Mouse (Mus musculus): ENCODE data around the gene Tnfrsf1b. TPM values are rescaled to one million over a fixed set of nuclear protein-coding genes. Genes with fewer than 3 reads are reported as not detected.

Tnfrsf1b gene
- polyA plus RNA-seq, 1 experiment: 1.7 TPM

DNA sequence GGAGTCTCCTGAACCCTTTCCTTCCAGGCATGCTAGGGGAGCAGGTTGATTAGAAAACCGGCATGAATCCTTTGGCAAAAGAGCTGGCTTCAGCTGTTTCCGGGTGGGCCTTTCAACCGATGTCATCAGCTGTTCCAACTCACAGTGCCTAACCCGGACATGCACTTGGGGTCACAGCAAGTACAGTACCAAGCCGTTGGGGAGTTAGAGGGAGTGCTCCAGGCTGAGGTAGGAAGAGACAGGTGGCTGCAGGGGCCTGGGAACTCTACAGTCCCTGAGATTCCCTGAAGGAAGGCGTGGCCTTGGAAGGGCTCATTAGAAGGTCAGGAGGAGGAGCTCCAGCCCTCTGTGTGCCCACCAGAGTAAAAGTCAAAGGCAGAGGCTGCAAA is 31.9 kb downstream of the Tnfrsf1b start:
- Histone ChIP-seq H3K4me1 (ENCODE audit: control insufficient read depth, insufficient read depth, low read length) (no peaks in the 10 kb centered on the region), H3K27ac (ENCODE audit: insufficient read depth, low read length) (no peak overlapping the region), H3K4me3 (replicated peaks; ENCODE audit: insufficient read depth, low read depth, low read length) (no peak overlapping the region), H3K27me3 (ENCODE audit: control insufficient read depth, insufficient read depth, low read length) (no peaks in the 10 kb centered on the region)
- no peak for DNase-seq
- WGBS: 15% methylated on average over 6 of the region's 6 CpGs
- TF ChIP-seq CTCF (IDR thresholded peaks at IDR 0.05; ENCODE audit: borderline replicate concordance, insufficient read depth, low read depth, low read length): no peak
- TF ChIP-seq POLR2A (IDR thresholded peaks at IDR 0.05; ENCODE audit: borderline replicate concordance, insufficient read depth, low read length): no peak

DNA sequence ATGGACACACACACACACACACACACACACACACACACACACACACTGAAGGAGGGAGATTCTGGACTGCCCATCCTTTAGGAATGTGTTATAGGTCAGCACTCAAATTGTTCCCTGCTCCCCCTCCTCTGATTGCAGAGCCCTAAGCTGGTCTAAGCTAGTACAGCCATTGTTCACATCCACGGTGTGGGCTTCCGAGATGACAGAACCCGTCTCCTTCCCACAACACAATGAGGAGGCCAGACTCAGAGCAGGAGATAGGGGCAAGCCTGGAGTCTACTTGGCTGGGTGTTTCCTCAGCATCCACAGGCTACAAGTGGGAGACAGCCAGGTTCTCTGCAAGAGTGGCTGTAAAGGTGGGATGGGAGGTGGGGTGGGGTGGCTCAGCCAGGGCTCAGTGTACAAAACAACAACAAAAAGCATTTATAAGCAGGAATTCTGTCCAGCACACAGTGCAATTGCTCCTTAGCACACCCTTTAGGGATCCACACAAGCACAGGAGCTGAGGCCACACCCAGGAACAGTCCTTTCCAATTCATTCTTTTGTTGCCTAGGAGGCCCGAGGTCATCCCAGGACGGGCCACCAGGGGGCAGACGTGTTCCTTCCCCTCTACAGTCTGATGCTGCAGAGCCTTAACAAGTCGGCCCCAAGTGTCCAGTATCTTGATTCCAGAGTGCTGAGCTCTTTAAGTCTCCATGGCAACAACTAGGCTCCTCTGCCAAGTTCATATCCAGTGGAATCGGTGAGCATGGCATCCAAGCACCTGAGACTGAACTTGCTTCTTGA is 32.5 kb downstream of the Tnfrsf1b start:
- DNase-seq: peak; percentile 53 to 71
- no peaks in the 10 kb centered on the region for H3K4me1 ChIP-seq (ENCODE audit: control insufficient read depth, insufficient read depth, low read length)
- H3K27me3 ChIP-seq (ENCODE audit: control insufficient read depth, insufficient read depth, low read length): no peaks in the 10 kb centered on the region
- no peak overlapping the region for H3K27ac ChIP-seq (ENCODE audit: insufficient read depth, low read length)
- TF ChIP-seq CTCF (IDR thresholded peaks at IDR 0.05; ENCODE audit: borderline replicate concordance, insufficient read depth, low read depth, low read length) (peak; percentile 77), POLR2A (IDR thresholded peaks at IDR 0.05; ENCODE audit: borderline replicate concordance, insufficient read depth, low read length) (no peak)
- H3K4me3 ChIP-seq (replicated peaks; ENCODE audit: insufficient read depth, low read depth, low read length): no peak overlapping the region
- WGBS: 34% methylated on average over 8 of the region's 8 CpGs

DNA sequence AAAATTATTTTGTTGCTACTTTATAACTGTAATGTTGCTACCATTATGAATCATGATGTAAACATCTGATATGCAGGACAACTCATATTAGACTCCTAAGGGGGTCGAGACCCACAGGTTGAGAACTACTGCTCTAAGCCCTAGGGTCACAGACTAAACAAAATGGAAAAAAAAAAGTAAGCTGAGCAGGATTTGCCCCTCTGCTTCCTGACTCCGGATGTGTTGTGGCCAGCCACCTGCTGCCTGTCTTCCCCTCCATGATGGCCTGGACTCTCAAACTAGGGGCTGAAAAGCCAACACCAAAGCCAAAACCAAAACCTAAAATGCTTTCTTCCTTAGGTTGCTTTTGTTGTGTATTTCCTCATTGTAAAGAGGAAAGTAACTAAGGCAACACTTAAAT is 35.6 kb downstream of the Tnfrsf1b start:
- Histone ChIP-seq H3K4me1 (ENCODE audit: control insufficient read depth, insufficient read depth, low read length) (no peaks in the 10 kb centered on the region), H3K4me3 (replicated peaks; ENCODE audit: insufficient read depth, low read depth, low read length) (no peak overlapping the region), H3K27me3 (ENCODE audit: control insufficient read depth, insufficient read depth, low read length) (no peaks in the 10 kb centered on the region), H3K27ac (ENCODE audit: insufficient read depth, low read length) (no peak overlapping the region)
- 56% methylated on average over 2 of the region's 2 CpGs for WGBS
- DNase-seq: no peak
- TF ChIP-seq CTCF (IDR thresholded peaks at IDR 0.05; ENCODE audit: borderline replicate concordance, insufficient read depth, low read depth, low read length): no peak
- TF ChIP-seq POLR2A (IDR thresholded peaks at IDR 0.05; ENCODE audit: borderline replicate concordance, insufficient read depth, low read length): no peak

DNA sequence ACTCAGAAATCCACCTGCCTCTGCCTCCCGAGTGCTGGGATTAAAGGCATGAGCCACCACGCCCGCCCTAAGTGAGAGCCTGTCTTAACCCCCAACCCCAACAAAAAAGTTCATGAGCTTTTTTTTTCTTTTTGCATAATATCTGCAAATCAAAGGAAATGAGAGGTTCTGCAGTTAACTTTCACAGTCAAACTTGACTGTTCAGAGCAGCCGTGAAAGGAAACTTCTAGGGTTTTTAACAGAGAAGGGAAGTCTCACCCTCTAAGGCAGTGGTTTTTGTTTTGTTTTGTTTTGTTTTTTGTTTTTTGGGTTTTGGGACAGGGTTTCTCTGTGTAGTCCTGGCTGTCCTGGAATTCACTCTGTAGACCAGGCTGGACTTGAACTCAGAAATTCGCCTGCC is 36.1 kb downstream of the Tnfrsf1b start:
- 93% methylated on average over 5 of the region's 5 CpGs for WGBS
- no peak for DNase-seq
- Histone ChIP-seq H3K4me1 (ENCODE audit: control insufficient read depth, insufficient read depth, low read length) (no peaks in the 10 kb centered on the region), H3K27ac (ENCODE audit: insufficient read depth, low read length) (no peak overlapping the region), H3K4me3 (replicated peaks; ENCODE audit: insufficient read depth, low read depth, low read length) (no peak overlapping the region), H3K27me3 (ENCODE audit: control insufficient read depth, insufficient read depth, low read length) (no peaks in the 10 kb centered on the region)
- TF ChIP-seq CTCF (IDR thresholded peaks at IDR 0.05; ENCODE audit: borderline replicate concordance, insufficient read depth, low read depth, low read length): no peak
- no peak for TF ChIP-seq POLR2A (IDR thresholded peaks at IDR 0.05; ENCODE audit: borderline replicate concordance, insufficient read depth, low read length)

DNA sequence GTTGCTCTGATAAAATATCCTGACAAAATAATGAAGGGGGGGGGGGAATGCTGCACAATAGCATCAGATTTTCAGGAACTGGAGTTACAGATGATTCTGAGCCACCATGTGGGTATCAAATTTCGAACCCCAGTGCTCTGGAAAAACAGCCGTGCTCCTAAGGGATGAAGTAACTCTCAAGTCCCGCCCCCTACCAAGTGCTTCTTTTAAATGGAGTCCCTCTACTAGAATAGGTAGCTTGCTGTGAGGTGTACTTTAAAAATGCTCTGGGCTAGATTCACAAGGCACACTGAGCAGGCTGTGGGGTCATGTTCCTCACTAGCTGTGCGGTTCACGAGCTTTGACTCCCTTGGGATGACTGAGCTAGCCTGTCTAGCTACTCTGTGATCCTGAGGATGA is 37.0 kb downstream of the Tnfrsf1b start:
- no peaks in the 10 kb centered on the region for H3K27me3 ChIP-seq (ENCODE audit: control insufficient read depth, insufficient read depth, low read length)
- H3K4me1 ChIP-seq (ENCODE audit: control insufficient read depth, insufficient read depth, low read length): no peaks in the 10 kb centered on the region
- 30% methylated on average over 5 of the region's 5 CpGs for WGBS
- H3K4me3 ChIP-seq (replicated peaks; ENCODE audit: insufficient read depth, low read depth, low read length): no peak overlapping the region
- no peak overlapping the region for H3K27ac ChIP-seq (ENCODE audit: insufficient read depth, low read length)
- no peak for TF ChIP-seq CTCF (IDR thresholded peaks at IDR 0.05; ENCODE audit: borderline replicate concordance, insufficient read depth, low read depth, low read length)
- no peak for TF ChIP-seq POLR2A (IDR thresholded peaks at IDR 0.05; ENCODE audit: borderline replicate concordance, insufficient read depth, low read length)
- DNase-seq: no peak

DNA sequence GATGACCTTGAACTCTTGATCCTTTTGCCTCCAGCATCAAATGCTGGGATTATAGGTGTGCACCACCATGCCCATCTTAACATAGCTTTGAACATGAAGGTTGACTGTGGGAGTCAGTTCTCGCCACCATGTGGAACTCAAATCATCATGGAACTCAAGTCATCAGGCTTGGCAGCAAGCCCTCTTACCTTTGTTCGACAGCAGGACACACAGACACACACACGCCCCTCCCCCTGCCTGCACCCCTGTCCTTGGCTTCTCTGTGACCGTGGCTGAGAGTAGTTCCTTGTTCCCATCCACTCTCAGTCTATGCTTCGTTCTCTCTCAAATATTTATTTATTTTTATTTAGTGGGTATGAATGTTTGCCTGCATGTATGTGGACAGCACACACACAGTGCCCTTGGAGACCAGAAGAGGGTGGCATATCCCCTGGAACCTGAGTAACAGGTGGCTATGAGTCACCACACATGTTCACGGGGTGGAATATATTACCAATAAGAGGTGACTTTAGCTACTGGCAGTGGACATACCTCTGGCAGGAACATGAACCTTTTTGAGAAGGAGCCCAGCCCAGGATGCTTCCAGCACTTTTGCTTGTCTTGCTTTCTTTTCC is 37.5 kb downstream of the Tnfrsf1b start:
- Histone ChIP-seq H3K4me3 (replicated peaks; ENCODE audit: insufficient read depth, low read depth, low read length) (no peak overlapping the region), H3K4me1 (ENCODE audit: control insufficient read depth, insufficient read depth, low read length) (no peaks in the 10 kb centered on the region), H3K27ac (ENCODE audit: insufficient read depth, low read length) (no peak overlapping the region), H3K27me3 (ENCODE audit: control insufficient read depth, insufficient read depth, low read length) (no peaks in the 10 kb centered on the region)
- WGBS: 68% methylated on average over 6 of the region's 6 CpGs
- no peak for TF ChIP-seq CTCF (IDR thresholded peaks at IDR 0.05; ENCODE audit: borderline replicate concordance, insufficient read depth, low read depth, low read length)
- no peak for TF ChIP-seq POLR2A (IDR thresholded peaks at IDR 0.05; ENCODE audit: borderline replicate concordance, insufficient read depth, low read length)
- no peak for DNase-seq

DNA sequence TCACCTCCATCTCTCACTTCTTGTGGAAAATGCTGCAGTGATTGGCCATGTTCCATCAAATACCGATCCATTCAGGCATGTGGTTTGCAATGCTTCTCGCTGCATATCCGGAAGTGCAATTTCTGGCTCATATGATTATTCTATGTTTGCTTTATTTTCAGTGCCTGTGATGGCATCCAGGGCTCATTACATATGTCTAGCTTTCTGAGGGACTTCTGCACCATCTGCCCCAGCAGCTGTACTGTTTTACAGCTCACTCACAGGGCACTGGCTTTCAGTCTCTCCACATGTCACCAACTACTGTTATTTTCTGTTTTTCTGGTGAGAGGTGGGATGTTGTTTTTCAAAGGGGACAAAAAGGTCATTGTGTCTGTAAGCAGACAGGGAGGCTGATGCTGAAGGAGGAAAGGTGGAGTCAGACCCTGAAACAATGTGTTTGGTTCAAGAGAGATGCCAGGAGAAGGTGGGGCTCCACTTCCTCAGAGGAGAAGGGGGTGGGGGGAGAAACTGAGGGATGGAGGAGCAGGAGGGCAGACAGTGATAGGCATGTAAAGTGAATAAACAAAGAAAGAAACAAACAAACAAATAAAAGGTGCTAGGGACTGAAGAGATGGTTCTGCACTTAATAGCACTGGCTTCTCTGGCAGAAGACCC is 38.8 kb downstream of the Tnfrsf1b start:
- Histone ChIP-seq H3K27ac (ENCODE audit: insufficient read depth, low read length) (no peak overlapping the region; the same call in 1 of the 2 replicates), H3K27me3 (ENCODE audit: control insufficient read depth, insufficient read depth, low read length) (no peaks in the 10 kb centered on the region), H3K4me3 (replicated peaks; ENCODE audit: insufficient read depth, low read depth, low read length) (no peak overlapping the region), H3K4me1 (ENCODE audit: control insufficient read depth, insufficient read depth, low read length) (no peaks in the 10 kb centered on the region)
- no peak for DNase-seq
- WGBS: 39% methylated on average over 3 of the region's 3 CpGs
- no peak for TF ChIP-seq POLR2A (IDR thresholded peaks at IDR 0.05; ENCODE audit: borderline replicate concordance, insufficient read depth, low read length)
- no peak for TF ChIP-seq CTCF (IDR thresholded peaks at IDR 0.05; ENCODE audit: borderline replicate concordance, insufficient read depth, low read depth, low read length)

Data from cerebellum, adult 2 months (tissue).